Mouse (Mus musculus) embryonic stem cell, embryonic (primary cell): ENCODE data around the gene Foxn4.

Experiments used
- CTCF ChIA-PET, 4 experiments: fragments of 300-600 bp in 2 of 4; fragments of 350-600 bp in 2 of 4; sonication (Branson Sonifier 250); formaldehyde crosslinking; loops; one replicate each; lab custom pipeline; 2022; ENCODE audit warnings: inconsistent platforms in 2 of 4; lab: Charles Lee
- POLR2A ChIA-PET, 4 experiments: fragments of 300-600 bp in 2 of 4; fragments of 350-600 bp in 2 of 4; sonication (Branson Sonifier 250); formaldehyde crosslinking; loops; one replicate each; lab custom pipeline; 2022; ENCODE audit warnings: antibody characterized with exemption in 4 of 4, inconsistent platforms in 1 of 4; lab: Charles Lee

Gene Foxn4

DNA sequence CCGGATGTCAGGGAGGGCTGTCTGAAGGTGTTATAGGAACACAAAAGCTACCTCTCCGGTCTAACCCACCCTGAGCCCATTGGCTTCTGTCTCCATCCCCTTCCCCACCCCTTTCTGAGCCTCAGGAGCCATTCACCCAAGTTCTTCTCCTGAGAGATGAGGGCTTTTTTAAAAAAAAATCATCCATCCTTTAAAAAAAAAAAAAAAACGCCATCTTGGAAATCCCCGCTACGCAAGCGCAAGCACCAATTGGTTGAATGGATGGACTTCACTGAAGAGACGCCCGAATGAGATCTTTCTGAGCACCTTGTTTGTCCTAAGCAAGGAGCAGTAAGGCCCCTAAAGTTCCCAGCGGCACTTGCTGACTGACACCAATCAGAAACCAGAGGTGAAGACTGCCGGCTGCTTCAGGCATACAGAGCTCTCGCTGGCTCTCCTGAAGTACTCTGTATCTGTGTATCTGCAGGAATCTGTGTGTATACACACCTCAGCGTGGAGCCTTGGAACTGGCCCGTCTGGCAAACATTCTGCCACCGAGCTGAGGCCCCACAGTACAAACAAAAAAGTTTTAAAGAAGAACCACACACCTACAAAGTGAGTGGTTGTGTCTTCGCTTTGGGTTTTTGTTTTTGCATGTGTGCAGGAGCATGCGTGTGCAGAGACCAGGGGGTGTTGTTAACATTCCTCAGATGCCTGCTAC, 13.4 kb upstream of the Foxn4 start:
- CTCF ChIA-PET, result interaction anchor here (0.6 to 2.8 kb wide), 22 partner anchors 8 to 1144 kb away, joined by 3 to 19 read pairs (median 4); partner anchors contain the start of gene Foxn4 (in 2 of the 4)
- POLR2A ChIA-PET, result interaction anchor here (0.7 to 2.8 kb wide), 9 partner anchors 13 to 1006 kb away, joined by 3 to 14 read pairs (median 4); partner anchors contain the start of gene Foxn4 (in 3 of the 4)

GRCm38 (mm10) chr5:114286102-114286501, 12.5 kb upstream of the Foxn4 start:
- ChIA-PET POLR2A (interaction anchor here in 3 of 4 experiments (0.6 to 2.8 kb wide), 8 partner anchors 11 to 1007 kb away, joined by 3 to 14 read pairs (median 4); partner anchors contain the start of genes Foxn4 (in 3 of the 3) and Ung (in 1 of the 3)), CTCF (interaction anchor here (0.5 to 2.8 kb wide), 36 partner anchors 9 to 1579 kb away, joined by 3 to 19 read pairs (median 4); partner anchors contain the start of genes Foxn4 (in 2 of the 4) and Svop (in 1 of the 4))

DNA sequence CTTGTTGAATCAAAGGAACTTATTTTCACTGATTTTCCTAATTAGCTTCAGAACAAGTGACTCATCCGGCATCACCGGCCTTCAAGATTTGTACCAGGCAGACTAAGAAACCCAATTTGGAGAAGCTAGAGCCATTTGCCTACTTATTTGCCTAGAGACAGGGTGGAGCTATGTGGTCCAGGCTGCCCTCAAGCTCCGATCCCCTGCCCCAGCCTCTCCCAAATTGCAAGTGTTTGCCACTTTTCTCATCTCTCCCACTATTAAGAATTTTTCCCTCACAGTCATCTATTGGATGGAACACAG, 11.7 kb upstream of the Foxn4 start:
- POLR2A ChIA-PET, result interaction anchor here in 2 of 4 experiments (0.6 to 2.8 kb wide), 3 partner anchors 12 to 1726 kb away, joined by 3 to 14 read pairs (median 10); partner anchors contain the start of gene Foxn4 (in 2 of the 2)
- CTCF ChIA-PET, result interaction anchor here in 2 of 4 experiments (1.2 to 2.8 kb wide), 2 partner anchors 13 to 24 kb away, joined by 5 to 19 read pairs; no protein-coding TSS in a partner anchor

- CTCF ChIA-PET, result no interaction called here
- POLR2A ChIA-PET, result interaction anchor here in 2 of 4 experiments (0.6 to 2.8 kb wide), 3 partner anchors 11 to 1727 kb away, joined by 3 to 14 read pairs (median 3); partner anchors contain the start of gene Foxn4 (in 1 of the 2)
Measured at GRCm38 (mm10) chr5:114284604-114285397, 11.2 kb upstream of the Foxn4 start.

- ChIA-PET CTCF (interaction anchor here in 2 of 4 experiments (0.7 kb wide), 2 partner anchors 19 to 41 kb away, joined by 4 to 7 read pairs; no protein-coding TSS in a partner anchor), POLR2A (interaction anchor here in 2 of 4 experiments (0.6 to 0.7 kb wide), 2 partner anchors 11 to 128 kb away, joined by 4 read pairs; no protein-coding TSS in a partner anchor)
Measured at GRCm38 (mm10) chr5:114282346-114282745, 8.7 kb upstream of the Foxn4 start.

- ChIA-PET POLR2A (interaction anchor here in 3 of 4 experiments (0.5 to 0.7 kb wide), 5 partner anchors 11 to 984 kb away, joined by 3 to 4 read pairs (median 3); no protein-coding TSS in a partner anchor), CTCF (interaction anchor here in 1 of 4 experiments (0.8 kb wide), 1 partner anchor 32 kb away, joined by 3 read pairs; no protein-coding TSS in a partner anchor)
Measured at GRCm38 (mm10) chr5:114279382-114280143, 6.0 kb upstream of the Foxn4 start.

- POLR2A ChIA-PET, result interaction anchor here in 1 of 4 experiments (1.0 kb wide), 2 partner anchors 33 to 99 kb away, joined by 3 to 5 read pairs; no protein-coding TSS in a partner anchor
- CTCF ChIA-PET, result interaction anchor here in 3 of 4 experiments (0.8 to 1.8 kb wide), 5 partner anchors 10 to 39 kb away, joined by 3 to 7 read pairs (median 4); no protein-coding TSS in a partner anchor
Measured at GRCm38 (mm10) chr5:114275991-114276390, 2.4 kb upstream of the Foxn4 start.

GRCm38 (mm10) chr5:114275339-114275738, 1.7 kb upstream of the Foxn4 start:
- CTCF ChIA-PET, result interaction anchor here (0.5 to 1.8 kb wide), 5 partner anchors 11 to 192 kb away, joined by 3 to 6 read pairs (median 3); no protein-coding TSS in a partner anchor
- POLR2A ChIA-PET, result interaction anchor here in 1 of 4 experiments (1.0 kb wide), 1 partner anchor 99 kb away, joined by 3 read pairs; no protein-coding TSS in a partner anchor

GRCm38 (mm10) chr5:114269984-114270383, 3.6 kb downstream of the Foxn4 start:
- ChIA-PET POLR2A (interaction anchor here in 2 of 4 experiments (0.6 to 3.0 kb wide), 6 partner anchors 9 to 37 kb away, joined by 3 to 9 read pairs (median 4); no protein-coding TSS in a partner anchor), CTCF (interaction anchor here in 3 of 4 experiments (0.5 to 1.3 kb wide), 3 partner anchors 27 to 196 kb away, joined by 3 to 5 read pairs (median 4); no protein-coding TSS in a partner anchor)

DNA sequence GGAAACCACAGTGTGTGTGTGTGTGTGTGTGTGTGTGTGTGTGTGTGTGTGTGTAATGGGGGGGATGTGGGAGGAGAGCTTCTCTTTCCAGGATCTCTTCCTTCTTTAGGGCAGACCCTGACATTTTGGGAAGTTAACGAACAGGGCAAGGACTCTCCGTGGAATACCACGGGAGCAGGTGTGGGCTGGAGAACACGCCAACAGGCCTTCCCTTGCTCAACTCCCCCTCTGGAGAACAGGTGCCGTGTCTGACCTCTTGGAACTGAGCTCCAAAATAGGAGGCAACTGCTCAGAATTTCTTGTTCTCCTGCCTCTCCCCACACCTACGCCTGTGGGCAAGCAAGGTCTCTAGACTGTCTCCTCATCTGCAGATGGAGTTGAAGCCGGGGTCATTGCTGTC, 4.1 kb downstream of the Foxn4 start:
- CTCF ChIA-PET, result interaction anchor here (0.5 to 1.3 kb wide), 4 partner anchors 28 to 197 kb away, joined by 3 to 7 read pairs (median 4); no protein-coding TSS in a partner anchor
- POLR2A ChIA-PET, result interaction anchor here in 2 of 4 experiments (0.6 to 3.0 kb wide), 5 partner anchors 8 to 36 kb away, joined by 3 to 9 read pairs (median 4); no protein-coding TSS in a partner anchor

DNA sequence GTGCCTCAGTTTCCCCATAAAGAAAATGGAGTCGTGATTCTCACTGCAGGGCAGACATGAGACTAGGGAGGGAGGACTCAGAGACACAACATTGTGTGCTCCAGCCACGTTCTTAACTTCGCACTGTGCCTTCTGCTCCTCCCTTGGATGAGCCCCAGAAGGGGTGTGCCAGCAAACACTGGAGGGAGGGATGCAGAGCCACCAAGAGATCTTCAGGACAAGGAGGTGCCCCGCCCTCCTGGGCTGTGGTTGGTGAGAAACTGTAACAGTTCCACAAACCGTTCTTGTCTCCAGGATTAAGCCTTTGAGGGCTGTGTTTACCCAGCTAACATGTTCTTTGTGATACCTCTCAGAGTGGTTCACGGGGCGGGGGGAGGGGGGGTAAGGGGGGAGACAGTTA, 5.0 kb downstream of the Foxn4 start:
- ChIA-PET POLR2A (interaction anchor here in 2 of 4 experiments (0.5 to 3.0 kb wide), 2 partner anchors 11 kb away, joined by 4 to 9 read pairs; no protein-coding TSS in a partner anchor), CTCF (interaction anchor here in 2 of 4 experiments (1.2 to 1.3 kb wide), 2 partner anchors 18 to 21 kb away, joined by 3 read pairs; no protein-coding TSS in a partner anchor)

GRCm38 (mm10) chr5:114264791-114265190, 8.8 kb downstream of the Foxn4 start:
- POLR2A ChIA-PET, result no interaction called here
- CTCF ChIA-PET, result no interaction called here

DNA sequence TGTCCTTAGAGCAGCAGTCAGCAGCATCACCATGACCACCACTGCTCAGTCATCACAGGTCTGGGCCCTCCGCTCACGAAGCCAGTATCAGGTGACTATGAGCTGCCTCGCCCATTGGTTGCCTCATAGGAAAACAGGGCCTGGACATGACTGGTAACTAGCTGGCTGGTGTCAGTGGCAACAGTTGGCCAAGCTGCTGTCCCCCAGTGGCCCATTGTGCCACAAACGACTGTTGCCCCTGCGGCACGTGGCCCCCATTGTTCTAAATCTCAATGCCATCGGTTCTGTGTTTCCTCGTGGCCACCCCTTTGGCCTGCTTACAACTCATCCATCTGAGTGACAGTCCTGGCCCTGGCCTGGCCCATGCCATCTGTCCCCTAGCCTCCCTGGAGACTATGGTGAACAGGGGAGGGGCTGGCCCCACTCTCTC, 9.6 kb downstream of the Foxn4 start:
- POLR2A ChIA-PET, result interaction anchor here in 1 of 4 experiments (0.7 kb wide), 1 partner anchor 23 kb away, joined by 3 read pairs; no protein-coding TSS in a partner anchor
- CTCF ChIA-PET, result interaction anchor here in 3 of 4 experiments (0.5 to 1.4 kb wide), 5 partner anchors 17 to 326 kb away, joined by 3 to 4 read pairs (median 3); no protein-coding TSS in a partner anchor

DNA sequence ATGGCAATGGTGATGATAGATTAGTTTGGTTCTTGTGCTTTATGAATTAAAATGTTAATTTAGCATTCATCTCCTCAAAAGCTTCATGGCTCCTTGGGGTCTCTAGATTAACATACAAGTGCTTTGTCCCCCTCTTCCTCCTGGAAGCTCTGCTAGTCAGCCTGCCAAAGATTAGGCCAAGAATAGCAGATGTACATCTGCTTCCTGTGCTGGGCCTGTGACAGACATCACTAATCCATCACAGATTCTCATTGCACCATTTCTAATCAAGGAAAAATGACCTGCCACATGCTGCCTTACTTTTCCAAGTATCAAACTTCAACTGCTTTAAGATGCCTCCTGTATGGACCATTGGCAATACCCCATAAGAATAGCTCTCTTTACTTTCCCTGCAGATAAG, 12.1 kb downstream of the Foxn4 start:
- ChIA-PET CTCF (interaction anchor here in 1 of 4 experiments (1.7 kb wide), 1 partner anchor 14 kb away, joined by 7 read pairs; no protein-coding TSS in a partner anchor), POLR2A (interaction anchor here in 1 of 4 experiments (0.9 kb wide), 1 partner anchor 8 kb away, joined by 3 read pairs; no protein-coding TSS in a partner anchor)

DNA sequence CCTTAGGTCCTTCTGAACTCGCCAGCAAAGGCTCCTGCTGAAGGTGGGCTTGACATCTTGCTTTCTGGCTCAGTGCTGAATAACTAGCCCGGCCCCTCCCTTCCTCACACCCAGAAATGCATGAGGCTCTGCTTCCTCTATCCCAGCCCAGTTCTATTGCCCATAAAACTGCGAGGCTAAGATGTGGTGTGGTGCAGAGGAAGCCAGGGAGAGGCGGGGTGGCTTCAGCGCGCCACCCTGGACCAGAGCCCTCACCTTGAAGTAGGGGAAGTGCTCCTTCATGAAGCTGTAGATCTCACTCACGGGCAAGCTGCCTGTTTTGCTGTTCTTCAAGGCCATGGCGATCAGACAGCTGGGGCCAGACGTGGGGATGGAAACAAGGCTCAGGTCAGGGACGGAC, 14.1 kb downstream of the Foxn4 start:
- ChIA-PET CTCF (interaction anchor here in 2 of 4 experiments (0.7 to 1.4 kb wide), 5 partner anchors 8 to 50 kb away, joined by 3 to 6 read pairs (median 3); no protein-coding TSS in a partner anchor), POLR2A (interaction anchor here in 2 of 4 experiments (1.1 to 1.2 kb wide), 2 partner anchors 14 to 87 kb away, joined by 4 read pairs; partner anchors contain the start of gene Foxn4 (in 1 of the 2))

DNA sequence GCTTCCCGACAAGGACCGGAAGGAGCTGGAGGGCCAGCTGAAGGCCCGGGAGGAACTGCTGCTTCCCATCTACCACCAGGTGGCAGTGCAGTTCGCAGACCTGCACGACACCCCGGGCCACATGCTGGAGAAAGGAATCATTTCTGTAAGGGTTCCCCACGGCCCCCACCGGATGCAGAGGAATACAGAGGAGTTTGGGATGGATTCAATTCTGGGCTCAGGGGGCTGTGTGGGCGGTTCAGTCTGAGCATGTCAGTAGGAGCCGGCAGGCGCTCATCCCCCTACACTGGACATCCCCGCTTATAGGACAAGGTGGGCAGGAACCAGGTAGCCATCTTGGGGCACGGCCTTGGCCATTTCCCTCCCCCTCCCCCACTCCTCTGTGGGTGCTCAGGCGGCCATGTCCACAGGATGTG, 25.4 kb downstream of the Foxn4 start:
- ChIA-PET CTCF (interaction anchor here (0.6 to 2.6 kb wide), 51 partner anchors 11 to 1185 kb away, joined by 3 to 30 read pairs (median 4); partner anchors contain the start of gene Foxn4 (in 2 of the 4)), POLR2A (interaction anchor here in 2 of 4 experiments (0.7 to 1.3 kb wide), 6 partner anchors 10 to 196 kb away, joined by 3 to 6 read pairs (median 4); partner anchors contain the start of genes Foxn4 (in 1 of the 2), Mmab (in 1 of the 2) and Mvk (in 1 of the 2))
